Mouse (Mus musculus): ENCODE measurements around the gene Neurl1a.

Gene Neurl1a

DNA sequence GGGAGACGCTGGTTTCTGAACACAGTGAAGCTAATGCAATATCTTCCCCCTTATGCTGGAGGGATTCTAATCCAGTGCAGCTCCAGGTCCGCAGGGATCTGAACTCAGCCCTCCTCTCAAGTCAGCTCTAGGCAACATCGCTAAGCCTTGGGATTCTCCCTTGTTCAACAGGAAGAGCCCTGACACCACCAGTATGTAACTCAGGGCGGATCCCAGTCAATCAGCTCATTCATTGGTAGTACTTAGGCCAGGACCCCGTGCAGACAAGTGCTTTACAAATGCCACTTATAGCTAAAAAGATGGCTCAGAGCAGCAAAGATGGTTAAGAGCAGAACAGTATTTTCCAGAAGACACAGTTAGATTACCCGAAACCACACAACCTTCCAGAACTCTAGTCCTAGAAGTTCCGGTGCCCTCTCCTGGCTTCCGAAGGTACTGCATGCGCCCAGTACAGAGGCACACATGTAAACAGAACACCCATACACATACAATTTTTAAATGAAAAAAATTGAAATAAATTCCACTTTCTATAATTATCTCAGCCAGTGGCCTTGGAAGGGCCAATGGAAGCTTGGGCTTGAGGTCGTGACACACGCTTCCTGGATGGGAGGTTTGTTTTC is 9.7 kb upstream of the Neurl1a start:
- peak; percentile 79 for DNase-seq

DNA sequence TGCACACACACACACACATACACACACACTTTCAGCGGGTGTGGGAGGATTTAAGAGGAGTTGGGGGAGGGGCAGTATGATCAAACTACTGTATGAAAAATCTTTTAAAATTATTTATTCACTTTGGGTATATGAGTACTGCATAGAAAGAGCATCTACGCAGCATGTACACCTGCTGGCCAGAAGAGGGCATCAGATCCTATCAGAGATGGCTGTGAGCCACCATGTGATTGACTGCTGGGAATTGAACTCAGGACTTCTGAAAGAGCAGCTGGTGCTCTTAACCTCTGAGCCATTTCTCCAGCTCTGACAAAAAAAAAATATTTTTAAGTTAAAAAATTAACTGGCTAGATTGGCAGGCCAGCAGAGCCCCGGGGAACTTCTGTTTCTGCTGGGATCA is 4.1 kb upstream of the Neurl1a start:
- no peak for DNase-seq

DNA sequence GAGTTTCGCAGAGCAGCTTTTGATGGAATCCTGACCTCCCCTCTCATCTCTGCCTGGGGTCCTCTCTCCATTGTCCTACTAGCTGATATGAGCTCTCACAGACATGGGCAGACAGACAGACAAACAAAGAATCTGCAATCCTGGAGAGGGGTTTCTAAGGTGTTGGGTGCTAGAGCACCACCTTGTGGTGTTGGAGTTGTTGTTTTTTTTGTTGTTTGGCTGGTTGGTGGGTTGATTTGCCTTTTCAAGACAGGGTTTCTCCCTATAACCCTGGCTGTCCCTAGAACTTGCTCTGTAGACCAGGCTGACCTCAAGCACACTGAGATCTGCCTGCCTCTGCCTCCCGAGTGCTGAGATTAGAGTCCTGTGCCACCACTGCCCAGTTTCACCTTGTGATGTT is 3.1 kb upstream of the Neurl1a start:
- DNase-seq, result no peak

DNA sequence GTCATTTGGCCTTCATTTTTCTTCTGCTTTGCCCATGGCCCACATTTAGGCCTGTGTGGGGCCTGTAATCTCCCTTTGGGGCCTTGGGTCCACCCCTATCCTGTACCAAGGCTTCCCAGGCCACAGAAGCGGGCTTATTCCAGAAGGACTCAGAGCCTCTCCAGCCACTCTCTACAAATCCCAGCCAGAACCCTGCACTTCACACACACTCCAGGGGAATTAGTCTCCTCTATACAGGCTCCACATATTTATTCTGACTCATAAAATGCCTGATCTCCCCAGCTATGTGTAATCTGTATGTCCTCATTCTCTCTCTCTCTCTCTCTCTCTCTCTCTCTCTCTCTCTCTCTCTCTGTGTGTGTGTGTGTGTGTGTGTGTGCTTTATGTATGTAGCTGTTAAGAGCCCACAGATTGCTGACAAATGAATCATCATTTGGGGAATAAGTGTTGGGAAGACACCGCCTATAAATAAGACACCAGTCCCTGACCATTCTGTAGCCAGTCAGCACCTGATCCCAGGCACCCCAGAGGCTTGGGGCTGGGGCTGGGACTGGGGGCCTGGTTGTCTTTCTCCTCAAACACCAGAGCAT is 1.6 kb upstream of the Neurl1a start:
- DNase-seq, result no peak

DNA sequence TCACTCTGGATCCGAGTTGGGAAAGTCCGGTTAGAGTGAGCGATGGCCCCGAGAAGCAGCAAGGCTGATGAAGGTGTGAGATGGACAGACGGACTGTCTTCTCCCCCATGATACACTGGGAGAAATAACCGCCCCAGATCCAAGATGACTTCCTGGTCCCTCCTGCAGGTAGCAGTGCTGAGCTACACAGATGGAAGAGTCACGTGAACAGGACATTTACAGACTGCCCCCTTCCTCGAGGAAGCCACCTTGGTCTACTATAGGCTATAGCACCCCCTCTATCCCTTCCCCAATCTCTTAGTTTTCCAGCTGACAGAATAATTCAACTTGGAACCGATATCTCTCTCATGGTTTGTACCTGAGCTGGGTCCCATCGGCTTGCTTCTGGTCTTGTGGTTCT is 619 bp upstream of the Neurl1a start:
- DNase-seq, result no peak

DNA sequence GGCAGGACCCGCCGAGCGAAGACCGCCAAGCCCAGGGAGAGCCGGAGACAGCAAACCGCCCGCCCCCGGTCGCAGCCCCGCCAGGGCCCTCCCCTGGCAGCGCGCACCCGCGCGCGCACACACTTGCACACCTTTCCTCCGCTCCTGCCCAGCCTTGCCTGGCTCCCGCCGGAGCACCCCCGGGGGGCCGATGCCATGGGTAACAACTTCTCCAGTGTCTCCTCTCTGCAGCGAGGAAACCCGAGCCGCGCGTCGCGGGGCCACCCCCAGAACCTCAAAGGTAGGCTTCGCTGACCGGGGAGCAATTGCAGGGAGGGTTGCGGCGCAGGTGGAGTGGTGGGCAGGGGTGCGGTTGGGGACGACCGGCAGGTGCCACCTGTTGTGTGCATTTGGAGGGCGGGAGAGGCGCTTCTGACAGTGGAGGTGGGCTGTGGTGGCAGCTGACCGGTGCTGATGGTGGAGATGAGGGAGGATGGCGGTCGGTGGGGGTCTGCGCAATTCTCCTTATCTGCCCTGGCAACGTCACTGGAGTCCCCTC is 721 bp downstream of the Neurl1a start:
- no peak for DNase-seq

DNA sequence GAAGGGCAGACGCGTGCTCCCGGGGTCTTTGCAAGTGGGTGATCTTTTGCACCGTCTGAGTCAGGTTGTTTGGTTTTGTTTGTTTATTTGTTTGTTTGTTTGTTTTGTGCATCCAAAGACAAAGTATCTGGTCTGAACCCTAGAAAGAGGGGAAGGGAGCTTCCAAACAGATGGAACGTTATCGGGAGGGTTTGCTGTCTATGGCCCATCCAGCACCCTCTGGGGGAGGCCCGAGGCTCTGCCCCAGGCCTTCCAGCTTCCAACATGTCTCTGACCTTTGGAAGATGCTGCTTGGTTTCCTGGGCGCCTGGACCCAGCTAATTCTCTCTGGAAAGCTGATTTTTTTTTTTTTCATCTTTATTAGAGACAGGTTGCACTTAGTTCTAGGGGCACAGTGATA is 1.4 kb downstream of the Neurl1a start:
- DNase-seq, result no peak

DNA sequence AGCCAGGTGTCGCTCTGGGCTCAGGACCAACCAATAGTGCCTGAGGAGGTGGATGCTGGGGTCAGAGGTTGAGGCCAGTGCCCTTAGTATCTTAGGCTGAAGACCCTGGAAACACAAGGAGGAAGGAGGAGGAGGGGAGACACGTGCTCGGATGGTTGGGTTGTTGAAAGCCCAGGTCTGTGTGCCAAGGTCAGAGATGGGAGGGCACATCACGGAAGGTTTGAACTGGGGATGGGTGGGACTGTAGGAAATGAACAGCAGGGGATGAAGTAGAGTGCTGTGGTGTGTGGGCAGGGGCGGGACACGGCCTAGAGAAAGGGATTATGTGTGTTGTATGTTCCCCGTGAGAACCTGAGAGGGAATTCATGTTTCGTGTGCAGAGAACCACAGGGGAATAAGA is 5.6 kb downstream of the Neurl1a start:
- DNase-seq, result no peak

DNA sequence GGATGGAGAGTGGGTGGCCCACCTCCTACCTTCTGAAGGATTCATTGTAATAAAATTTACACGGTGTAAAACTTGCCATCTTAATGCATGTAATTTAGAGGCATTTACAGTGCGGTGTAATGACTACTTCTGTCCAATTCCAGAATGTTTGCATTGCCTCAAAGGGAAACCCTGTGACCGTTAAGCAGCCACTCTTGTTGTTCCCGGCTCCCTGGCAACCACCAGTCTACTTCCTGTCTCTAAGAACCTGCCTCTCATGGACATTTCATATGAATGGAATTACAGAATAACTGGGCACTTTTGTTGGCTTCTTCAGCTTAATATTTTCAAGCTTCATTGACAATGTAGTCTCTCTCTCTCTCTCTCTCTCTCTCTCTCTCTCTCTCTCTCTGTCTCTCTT is 6.1 kb downstream of the Neurl1a start:
- DNase-seq, result no peak

DNA sequence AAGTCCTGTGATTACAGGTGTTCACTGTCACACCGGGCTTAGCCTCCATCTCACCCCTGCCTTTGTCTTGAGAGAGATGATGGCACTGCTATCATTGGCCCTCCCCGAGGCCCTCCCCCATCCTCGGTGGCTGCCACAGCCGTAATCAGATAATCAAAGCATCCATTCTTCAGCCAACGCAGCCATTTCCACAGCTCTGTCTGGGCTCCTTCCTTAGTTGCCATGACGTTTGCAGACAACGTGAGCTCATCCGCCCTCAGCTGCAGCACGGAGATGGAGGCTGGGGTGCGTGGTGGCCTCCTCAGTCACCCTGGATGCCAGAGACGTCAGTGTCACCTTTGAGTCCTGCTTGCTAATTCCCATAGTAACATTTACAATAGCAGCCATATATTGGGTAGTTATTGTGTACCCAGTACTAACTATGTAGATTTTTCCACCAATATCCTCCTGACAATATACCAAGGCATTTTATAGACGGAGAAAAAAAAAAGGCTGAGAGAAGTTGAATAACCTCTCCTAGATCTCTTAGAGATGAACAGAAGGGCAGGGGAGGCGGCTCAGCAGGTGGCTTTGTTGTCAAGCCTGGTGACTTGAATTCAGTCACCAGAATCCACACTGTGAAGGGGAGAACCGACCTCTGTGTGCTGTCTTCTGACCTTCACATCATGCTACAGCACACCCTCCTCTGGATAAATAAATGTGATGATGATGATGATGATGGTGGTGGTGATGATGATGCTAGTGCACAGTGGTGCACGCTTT is 8.1 kb downstream of the Neurl1a start:
- no peak for DNase-seq

DNA sequence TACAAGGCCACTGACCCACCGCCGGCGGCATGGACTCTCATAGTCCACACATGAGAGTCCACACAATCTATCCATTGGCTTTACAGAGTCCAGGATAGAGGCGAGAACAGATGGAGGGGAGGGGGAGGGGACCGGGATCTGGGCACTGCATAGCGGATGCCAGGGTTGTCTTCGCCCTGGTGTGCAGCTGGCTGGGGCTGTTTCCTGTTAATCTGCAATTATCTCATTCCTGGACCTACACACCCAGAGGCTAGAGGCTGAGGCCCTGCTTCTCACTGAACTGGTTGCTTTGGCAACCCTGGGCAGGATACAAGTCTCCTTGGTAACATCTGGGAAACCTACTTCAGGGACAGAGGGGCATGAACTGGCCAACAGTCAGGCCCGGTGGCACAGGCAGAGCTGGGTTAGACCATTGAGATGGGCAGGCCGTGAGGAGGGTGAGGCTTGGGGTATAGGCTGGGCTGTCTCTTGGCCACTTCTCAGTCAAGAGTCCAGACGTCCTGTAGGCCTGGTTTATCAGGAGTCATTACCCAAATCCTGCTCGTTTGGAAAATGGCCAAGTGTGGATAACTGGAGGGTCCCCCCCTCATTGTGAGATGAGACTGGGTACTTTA is 10.0 kb downstream of the Neurl1a start:
- DNase-seq, result no peak

DNA sequence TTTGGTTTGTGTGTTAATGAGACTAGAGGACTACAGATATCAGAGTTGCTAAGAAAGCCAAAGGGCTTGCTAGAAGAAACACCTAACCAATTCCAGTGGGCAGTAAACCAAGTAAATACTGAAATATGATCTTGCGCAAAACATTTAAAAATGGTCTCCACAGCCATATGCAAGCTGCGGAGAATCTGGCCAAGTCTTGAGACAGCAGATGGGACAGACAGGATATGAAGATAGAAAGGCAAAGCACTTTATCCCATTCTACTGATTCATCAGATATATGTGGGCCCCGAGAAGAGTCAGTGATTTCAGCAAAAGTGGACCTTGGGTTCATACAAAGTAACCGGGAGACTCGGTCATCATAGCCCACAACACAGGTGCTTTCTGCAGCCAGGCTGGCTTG is 13.5 kb downstream of the Neurl1a start:
- no peak for DNase-seq

DNA sequence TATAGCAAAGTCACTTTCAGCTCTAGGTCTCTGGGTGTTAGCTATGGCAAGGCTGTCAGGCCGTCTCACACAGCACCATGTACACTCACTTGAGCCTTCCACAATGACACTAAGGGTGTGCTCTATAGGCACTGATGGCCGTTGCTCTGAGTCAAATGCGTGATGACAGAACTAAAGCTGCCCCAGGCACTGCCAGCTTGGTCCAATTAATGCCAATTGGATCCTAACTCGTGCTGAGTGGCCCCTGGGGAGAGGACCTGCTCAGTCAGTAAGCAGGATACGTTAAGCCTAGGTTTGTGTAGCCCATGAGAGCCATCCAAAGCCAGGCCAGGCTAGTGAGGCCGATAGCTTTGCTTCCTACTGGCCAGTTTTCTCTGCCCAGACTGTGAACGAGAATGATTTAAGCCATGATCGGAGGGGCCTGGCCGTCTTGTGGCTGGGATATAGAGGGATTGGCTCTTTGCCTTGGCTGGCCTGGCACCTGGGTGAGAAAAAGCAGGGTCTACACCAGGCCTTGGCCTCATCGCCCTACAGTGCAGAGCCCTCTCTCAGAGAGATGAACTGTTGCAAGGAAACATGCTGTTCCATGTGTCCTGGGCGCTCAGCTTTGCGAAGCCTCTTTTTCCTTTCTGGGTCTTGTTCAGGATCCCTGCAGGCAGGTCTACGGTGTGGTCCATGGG is 20.2 kb downstream of the Neurl1a start:
- no peak for DNase-seq

DNA sequence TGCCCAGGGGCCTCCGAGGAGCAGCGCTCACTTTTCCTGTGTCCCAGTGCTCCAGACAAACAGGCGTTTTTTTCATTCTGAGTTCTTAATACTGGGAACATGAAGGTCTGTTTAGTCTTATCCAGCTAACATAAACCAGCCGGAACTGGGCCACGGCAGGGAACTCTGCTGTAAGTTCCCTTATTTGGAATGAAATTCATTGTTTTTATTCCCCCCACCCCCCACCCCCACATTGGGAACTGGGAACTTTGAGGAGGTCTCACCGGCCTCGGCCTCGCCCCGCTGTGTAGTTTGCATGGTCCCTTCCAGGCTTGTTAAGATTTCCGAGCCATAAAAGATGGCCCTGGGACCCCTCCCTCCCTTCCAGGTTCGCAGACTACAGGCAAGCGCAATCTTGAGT is 23.4 kb downstream of the Neurl1a start:
- DNase-seq, result no peak

DNA sequence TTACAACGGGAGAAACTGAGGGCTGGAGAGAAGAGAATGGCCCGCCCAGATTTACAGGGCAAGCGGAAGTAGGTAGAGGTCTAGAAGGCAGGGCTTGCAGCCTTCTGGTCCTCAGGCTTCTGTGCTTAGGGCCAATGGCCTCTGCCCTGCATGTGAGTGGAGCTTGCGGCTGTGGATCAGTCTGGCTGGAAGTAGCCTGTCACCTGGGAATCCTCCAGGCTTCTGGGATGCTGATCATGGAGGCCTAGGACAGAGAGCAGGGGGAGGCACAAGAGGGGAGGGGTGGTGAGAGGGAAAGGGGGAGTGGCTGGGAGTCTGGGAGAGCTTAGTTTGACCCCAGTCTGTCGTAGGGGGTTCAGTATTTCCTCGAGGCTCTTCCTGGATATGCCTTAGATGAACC is 23.8 kb downstream of the Neurl1a start:
- DNase-seq, result no peak

DNA sequence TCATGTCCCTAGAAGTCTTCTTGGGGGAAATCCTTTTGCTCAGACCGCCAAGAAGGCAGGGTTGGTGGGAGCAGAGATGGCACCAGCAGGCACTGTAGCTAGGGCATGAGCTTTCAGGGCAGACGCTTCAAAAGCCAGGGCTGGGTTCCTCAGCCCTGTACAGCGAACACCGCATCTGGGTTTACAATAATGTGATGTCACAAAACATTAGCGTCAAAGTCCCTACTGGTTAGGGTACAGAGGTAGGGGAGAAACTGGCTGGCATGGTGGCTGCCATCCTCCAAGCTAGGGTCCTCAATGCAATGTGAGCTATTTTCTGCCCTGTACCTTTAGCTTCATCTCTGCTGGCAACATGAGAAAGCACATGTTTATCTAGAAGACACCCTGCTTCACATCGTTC is 24.4 kb downstream of the Neurl1a start:
- no peak for DNase-seq

DNA sequence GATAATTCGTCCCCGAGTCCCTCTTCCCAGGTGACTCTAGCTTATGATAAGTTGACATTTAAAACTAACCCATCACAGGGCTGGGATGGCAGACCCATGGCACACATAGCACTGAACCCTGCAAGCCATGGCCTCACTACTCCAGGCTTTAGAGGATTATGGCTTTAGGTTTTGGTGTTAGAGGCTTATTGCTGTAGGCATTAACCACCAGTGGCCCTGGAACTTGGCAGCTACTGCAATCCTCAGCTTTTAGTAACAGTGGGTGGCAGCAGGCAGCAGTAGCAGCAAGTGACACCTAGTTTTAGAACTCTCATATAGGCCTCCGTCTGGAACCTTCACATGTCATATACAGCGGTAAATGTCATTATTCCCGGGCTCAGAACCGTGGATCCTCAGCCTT is 26.0 kb downstream of the Neurl1a start:
- DNase-seq, result no peak

DNA sequence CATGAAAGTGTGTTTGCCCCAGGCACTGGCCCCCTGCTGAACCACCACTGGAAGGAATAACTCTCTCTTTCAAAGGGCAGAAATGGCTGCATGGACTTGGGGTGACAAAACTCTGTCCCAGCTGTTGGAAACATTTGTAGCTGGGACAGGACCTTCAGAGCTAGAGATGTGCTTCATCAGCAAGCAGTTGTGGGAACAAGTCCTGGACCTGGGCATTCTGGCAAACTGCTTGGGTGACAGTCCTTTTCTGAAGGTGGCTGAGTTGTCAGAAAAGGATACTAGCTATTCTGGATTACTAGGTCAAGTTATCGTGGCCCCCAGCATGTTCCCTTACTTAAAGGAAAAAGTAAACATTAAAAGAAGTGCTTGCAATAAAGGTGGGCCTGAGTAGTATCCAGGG is 27.5 kb downstream of the Neurl1a start:
- DNase-seq, result no peak

DNA sequence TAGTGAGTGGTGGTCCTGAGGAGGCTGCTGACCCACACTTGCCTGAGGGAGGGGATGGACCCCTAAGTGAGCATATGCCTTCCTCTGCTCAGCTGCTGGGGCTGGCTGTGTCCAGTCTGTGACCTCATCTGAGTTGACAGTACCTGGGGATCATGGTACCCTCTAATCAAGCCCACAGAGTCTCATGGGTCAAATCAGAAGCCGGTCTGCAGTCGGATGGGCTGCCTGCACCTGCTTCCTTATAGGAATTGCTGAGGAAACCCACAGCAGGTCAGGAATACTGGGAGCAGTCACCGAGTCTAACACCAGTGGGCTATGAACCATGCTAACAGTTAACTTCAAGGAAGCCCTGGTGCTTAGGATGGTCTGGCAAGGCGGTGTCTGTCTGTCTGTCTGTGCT is 31.8 kb downstream of the Neurl1a start:
- no peak for DNase-seq

DNA sequence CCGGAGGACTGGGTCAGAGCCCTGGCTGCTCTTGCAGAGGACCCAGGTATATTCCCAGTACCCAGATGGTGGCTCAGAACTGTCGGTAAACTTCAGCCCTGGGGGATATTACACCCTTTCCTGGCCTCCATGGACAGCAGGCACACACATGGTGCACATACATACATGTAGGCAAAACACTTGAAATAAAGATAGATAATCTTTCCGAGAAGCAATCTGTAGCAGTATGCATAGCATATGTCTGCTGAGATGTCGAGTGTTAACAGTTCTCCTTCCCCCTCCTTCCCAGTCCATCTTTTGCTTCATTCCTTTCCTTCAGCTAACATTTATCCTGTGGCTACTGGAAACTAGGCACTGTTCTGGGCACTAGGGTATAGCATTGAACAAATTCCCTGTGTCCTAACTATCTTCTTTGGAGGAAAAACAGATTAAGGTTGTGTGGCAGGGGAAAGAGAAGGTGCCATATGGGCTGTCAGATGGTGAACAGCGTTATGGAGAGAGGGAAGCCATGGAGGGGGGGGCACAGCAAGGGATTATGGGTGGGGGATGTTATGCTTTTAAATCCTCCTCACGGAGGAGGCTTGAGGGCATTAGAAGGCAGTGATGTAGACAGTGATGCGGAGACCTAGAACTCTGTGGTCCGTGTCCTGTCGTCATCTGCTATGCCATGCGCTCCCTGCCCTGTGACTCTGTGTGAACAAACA is 33.1 kb downstream of the Neurl1a start:
- no peak for DNase-seq

DNA sequence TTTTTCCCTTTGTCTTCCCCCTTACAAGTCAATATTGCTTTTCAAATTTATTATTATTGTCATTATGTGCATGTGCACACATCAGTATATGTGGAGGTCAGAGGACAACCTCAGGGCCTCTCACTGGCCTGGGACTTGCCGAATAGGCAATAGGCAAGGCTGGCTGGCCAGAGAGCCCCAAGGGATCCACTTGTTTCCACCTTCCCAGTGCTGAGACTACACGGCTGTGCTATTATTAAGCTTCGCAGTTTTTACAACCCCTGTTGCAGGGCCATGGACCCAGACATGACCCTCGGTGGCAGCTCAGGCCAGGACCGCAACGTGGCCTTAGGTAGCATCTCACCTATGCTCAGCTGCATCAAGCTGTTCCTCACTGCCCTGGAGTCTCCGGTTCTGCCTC is 33.8 kb downstream of the Neurl1a start:
- DNase-seq, result no peak

DNA sequence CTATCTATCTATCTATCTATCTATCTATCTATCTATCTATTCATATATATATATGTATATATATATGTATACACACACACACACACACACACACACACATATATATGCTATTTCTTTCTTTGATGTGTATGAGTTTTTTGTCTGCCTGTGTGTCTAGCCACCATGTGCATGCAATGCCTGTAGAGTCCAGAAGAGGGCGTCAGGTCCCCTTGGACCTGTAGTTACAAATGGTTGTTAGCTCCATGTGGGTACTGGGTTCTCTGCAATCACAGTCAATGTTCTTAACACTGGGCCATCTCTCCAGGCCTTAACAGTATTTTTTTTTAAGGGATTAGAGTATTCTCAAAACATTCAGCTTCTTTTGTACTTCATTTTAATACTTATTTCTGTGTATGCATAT is 34.9 kb downstream of the Neurl1a start:
- no peak for DNase-seq

DNA sequence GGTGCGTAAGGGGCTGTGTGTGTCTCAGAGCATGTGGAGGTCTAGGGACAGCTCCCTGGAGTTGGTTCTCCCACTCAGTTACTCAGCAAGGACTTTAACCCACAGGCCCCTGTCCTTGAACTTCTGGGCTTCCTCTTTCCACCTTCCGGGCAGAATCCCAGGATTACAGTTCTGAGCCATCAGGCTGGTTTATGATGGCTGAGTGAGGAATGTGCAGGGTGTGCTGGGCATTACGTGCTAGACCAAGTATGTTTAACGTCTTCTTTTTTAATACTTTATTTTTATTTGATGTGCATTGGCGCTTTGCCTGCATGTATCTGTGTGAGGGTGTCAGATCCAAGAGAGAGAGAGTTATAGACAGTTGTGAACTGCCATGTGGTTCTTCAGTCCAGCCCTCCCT is 38.1 kb downstream of the Neurl1a start:
- DNase-seq, result no peak

Data from liver (tissue).